Mouse (Mus musculus) heart, adult 9 months (tissue): ENCODE data around the gene Cactin.

Experiments used
- DNase-seq, 2 experiments: peaks; one replicate each; pipeline ENCODE4 v3.0.0; 2022; ENCODE audit warnings: low spot score in 2 of 2

The Cactin gene

DNA sequence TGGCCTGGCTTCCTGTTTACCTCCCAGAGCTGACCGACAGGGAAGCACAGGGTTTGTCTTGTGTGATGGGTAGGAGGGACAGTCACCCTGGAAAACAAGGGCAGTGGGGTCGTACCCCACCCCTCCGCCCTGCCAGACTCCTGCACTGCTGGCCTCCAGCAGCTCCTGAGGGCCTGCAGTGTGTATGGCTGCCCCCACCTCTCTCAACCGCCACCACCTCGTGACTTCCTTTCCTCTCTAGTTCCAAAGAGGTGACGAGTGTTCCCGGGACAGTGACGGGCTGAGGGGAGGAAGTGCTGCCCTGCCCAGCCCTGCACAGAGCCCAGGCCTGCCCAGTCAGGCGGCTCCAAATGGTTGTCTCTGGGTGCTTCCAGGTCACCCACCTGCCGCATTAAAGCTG is 23.1 kb upstream of the Cactin start:
- peak; percentile 71 to 82 for DNase-seq

DNA sequence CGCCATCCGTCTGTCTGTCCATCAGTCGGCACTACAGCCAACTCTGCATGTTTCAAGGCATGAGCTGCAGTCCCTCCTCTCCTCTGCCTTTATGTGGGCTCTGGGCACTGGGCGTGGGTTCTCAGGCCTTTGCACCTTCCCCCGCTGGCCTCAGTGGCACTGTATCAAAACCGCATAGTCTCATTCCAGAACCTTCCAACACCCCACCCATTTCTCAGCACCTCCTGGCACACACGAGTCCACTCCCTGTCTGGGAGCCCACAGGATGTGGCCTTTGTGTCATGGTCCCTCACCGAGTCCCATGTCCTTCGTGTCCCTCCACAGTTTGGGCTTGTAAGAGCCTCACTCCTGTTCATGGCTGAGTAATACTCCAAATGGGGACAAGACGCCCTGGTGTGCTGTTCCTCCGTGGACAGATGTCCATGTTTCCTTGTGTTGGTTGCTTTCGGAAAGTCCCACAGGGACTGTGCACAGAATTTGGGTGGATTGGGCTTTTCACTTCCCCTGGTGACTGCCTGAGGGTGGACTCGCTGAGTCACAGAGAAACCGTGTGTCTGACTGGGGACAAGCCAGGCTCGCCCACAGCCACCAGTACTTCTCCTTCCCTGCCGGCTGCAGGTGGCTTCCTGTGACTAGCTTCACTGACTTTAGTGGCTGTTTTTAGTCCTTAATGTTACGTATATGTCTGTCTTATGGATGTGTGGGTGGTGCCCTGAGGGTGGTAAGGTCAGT is 22.4 kb upstream of the Cactin start:
- DNase-seq, result peak in 1 of 2 experiments; percentile 59

DNA sequence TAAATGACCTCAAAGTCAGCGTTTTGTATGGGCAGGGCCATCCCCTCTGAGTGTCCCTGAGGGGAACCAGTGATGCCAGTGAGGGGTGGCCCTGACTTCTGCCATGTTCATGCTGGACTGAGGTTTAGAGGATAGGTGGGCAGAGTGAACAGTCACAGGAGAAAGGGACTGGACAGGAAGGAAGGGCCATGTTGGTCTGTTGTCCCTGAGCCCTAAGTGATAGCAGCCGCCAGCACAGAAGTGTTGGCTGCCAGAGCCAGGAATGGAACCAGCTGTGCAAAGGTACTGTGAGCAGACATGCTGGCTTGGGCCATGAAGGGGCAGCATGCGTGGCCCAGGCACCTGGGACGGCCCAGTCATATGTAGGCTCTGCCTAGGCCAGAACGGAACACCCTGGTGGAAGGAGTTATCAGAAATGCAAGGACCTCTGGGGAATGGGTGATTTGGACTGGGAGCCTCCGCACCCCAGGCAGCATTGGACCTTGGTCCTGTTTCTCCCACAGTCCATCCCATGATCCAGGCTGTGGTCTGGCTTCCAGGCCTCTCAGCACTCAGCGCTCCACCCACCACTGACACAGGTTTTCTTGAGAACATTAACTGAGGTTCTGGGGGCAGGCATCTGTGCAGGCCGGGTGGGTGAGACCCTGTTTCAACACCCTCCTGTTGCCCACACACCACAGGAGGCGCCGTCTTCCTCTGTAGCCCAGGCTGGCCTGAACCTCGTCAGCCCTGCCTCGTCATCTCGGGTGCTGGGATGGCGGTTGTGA is 21.1 kb upstream of the Cactin start:
- no peak for DNase-seq

DNA sequence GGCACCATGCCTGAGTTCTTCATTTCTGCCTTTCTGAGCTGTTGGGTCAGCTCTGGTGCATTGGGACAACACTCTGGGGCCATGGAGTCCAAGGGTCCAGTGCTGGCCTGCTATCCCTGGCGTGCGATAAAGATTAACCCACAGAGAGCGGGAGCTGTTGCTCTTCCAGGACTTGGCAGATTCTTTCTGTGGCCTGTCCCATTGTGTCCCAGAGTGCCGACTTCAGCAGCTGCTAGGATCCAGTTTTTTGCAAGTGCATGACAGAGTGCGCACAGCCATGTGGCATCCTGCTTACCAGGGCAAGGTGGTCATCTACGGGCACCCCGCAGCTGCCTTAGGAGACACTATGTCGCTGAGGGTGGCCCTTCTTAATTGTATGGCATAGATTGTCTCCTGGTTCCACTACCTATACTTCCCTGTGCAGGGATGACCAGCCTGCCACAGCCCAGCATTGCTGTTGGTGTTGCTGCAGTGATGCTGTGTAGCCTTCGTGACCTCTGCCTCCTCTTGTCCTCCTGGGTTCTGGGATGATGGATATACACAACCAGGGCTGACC is 20.5 kb upstream of the Cactin start:
- DNase-seq, result no peak

DNA sequence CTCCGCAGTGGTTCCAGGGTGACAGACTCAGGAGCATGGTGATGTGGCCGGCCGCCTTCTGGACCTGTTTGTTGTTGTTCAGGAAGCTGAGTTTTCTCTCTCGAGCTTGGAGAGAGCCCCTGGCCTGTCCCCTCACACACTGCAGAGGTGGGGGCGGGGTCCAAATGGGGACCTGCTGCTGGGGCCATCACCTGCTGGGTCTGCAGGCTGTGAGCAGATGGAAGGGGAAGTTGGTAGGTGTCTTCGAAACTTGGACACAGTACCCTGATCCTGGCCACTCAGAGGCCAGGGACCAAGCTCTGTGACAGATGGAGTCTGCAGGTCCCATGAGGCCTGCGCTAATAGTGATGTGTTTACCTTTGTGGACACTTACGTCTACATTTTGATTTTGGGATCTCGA is 19.6 kb upstream of the Cactin start:
- no peak for DNase-seq

DNA sequence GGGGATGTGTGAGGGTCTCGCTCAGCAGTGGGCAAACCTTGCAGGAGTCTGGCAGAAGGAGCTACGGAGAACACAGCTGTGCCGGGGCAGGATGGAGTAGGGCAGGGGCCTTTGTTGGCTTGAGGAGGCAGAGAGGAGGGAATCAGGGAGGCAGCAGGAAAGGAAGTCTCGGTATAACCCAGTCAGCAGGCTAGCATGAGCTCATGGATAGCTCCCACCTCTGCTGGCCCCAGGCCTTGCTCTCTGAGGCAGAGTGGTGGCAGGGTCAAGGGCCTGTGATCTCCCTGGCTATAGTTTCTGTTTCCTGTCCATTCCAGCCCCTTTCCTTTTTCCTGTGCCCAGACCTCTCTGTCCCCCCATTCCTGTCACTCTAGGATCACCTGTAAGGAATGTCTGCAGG is 18.6 kb upstream of the Cactin start:
- DNase-seq, result no peak

DNA sequence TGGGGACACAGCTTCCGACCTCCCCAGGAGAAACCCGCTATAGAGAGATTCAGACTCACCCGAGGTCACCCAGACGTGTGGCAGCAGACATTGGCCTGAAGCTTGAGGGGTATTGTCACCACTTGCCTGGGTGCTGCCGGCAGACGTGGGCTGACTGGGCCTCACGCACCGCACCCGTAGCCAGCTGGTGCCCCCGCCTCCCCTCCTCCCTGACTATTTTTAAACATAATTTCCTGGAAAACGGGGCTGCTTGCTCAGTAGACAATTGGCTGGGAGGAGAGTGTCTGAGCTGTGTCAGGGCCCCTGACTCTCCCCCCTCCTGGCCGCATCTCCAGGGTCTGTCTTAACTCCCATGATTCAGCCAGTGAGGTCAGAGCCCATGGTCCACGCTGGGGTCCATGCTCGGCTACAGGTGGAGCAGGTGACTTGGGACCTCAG is 18.1 kb upstream of the Cactin start:
- DNase-seq, result no peak

DNA sequence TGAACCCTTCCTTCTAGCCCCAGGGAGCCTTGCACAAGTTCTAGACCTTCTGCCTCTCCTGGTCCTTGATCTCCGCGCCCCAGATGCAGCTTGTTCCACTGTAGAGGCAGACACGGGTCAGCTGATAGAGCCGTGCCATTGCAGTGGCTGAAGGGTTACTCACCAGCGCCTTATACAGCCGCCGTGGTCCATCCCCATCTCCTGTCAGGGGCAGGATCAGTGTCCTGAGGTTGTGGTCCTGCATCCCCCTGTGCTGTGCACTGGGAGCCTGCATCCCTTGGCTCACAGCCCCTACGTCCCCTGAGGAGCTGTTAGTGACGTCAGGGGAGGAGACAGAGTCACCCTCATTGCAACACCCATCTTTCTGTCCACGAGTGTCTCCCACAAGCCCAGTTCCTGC is 17.6 kb upstream of the Cactin start:
- no peak for DNase-seq

DNA sequence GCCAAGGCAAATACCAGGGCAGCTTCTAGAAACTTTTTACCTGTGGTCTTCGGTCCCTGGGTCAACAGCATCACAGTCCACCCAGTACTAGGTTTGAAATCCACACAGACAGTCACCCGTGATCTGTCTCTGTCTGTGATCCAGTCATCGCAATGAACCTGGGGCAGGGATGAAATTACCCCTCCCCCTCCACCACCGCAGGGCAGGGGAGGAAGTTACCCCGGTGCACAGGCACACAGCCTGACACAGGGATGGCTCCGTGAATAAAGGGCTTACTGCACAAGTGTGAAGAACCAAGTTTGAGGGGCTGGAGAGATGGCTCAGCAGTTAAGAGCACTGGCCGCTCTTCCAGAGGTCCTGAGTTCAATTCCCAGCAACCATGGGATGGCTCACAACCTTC is 17.1 kb upstream of the Cactin start:
- no peak for DNase-seq

DNA sequence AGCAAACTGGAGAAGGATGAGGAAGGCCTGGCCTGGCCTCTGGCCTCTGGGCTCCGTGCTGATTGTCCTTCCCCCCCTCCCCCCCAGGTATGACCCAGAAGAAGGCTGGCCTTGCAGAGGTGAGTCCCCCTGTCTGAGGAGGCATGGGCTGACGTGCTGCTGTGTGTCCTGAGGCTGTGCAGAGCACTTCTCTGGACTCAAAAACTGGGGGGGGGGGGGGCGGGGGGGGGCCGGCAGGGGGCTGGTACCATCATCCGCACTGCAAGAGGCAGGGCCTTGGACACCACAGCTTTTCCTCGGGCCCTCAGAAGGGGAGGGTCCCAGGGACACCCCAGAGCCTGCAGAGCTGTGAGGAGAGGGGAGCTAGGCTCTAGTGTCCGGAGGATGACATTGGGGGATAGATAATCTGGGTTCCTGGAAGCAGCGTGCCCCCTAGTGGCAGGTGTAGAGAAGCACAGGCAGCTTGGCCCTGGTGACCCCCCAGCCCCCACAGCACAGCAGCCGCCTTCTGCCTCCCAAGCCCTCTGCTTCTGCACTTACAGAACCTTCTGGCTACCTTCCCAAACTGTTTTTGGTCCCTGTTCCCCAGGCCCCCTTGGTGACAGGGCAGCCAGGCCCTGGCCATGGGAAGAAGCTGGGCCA is 16.2 kb upstream of the Cactin start:
- no peak for DNase-seq

DNA sequence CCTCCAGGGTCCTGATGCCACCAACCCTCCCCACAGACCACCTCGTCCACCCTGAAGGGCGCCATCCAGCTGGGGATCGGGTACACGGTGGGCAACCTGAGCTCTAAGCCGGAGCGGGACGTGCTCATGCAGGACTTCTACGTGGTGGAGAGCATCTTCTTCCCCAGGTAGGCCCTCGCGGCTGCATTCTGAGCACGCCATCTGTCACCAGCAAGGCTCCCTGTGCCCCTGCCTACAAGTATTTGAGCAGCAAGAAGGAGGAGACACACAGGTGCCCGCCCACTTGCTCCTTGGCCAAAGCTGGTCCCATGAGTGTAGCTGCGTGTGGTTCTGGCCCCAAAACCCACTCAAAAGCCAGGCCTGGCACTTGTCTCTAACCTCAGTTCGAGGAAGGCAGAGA is 15.2 kb upstream of the Cactin start:
- no peak for DNase-seq

DNA sequence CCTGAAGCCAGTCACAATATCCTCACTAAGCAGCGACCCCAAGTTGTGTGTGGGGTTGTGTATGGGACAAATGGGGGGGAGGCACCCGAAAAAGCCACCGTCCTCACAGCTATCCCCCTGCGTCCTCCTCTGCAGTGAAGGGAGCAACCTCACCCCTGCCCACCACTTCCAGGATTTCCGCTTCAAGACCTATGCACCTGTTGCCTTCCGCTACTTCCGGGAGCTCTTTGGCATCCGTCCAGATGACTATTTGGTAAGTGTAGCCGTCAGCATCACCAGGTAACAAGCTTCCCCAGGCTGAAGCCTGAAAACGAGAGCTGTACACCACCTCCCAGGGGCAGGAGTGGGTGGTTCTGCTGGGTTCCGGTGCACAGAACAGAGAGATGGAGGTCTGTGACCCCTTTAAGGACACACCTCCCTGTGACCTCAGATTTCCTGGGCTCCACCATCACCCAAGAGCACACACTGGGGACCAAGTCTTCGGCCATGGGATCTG is 14.7 kb upstream of the Cactin start:
- DNase-seq, result no peak

DNA sequence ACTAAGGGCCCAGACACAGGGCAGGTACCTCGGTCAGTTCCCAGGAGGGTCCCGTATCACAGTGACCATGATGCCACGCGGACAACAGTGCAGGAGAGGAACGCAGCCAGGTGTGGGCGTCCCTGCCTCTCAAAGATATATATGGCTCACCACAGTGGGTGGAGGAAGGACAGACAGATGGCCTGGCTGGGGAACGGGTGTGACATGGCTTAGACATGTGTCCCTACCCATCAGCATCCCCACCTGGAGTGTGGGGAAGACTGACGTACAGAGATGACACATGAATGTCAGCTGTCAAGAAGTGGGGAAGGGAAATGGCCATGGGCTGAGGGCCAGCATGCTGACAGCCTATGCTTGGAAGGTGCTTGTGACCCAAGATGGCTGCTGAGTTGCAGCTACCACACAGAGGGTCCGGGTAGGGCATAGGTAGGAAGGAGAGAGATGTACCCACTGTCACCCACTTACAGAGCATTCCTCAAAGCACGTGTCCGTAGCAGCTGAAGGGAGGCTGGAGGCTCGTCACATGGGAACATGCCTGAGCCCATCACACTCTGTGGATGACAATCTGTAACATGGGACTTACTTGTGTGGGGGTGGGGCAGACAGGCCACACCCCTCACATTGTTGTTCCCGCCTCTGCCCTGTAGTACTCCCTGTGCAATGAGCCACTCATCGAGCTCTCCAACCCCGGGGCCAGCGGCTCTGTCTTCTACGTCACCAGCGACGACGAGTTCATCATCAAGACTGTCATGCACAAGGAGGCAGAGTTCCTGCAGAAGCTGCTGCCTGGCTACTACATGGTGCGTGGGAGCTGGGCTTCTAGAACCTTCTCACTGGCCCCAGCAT is 13.8 kb upstream of the Cactin start:
- no peak for DNase-seq

DNA sequence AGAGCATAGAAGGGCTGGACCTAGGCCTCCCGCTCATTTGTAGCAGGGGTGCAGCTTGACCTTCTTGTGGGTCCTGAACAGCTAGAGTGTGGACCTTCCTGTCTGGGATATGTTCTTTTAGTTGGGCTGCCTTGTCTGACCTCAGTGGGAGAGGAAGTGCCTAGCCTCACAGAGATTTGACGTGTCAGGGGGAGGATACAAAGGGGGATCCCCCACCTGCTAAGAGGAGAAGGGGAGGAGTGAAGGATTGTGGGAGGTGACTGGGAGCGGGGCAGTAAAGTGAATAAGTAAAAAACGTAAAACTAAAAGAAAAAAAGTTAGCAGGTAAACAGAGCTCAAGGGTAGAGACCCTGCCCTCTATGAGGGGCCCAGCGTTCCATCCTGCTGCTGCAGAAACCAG is 11.3 kb upstream of the Cactin start:
- DNase-seq, result no peak

DNA sequence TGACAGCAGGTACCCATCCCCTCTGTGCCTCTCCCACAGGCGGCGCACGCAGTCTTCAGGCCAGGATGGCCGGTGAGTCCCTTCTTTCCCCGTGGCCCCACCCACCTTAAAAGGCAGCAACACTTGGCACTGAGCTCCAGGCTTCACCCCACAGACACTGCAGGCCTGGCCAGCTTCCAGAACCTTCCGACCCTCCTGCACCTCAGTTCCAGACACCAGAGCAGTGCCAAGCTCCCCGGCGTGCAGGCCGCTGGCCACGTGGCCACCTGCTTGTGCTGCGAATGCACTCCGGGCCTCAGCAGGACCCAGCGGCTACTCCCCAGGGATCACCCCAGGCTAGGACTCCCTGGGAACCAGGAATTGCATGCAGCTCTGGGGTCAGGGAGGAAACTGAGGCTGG is 7.3 kb upstream of the Cactin start:
- no peak for DNase-seq

DNA sequence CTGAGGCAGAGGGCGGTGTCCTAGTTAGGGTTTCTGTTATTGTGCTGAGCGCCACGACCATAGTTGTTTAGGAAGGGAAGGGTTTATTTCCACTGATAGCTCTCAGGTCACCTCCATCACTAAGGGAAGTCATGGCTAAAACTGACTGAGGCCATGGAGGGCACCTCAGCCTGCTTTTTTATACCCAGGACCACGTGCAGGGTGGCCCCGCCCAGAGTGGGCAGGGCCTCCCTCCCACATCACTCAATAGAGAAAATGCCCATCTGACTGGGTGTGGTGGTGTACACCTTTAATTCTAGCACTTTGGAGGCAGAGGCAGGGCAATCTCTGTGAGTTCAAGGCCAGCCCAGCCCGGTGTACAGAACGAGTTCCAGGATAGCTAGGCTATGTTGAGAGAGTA is 6.7 kb upstream of the Cactin start:
- no peak for DNase-seq

DNA sequence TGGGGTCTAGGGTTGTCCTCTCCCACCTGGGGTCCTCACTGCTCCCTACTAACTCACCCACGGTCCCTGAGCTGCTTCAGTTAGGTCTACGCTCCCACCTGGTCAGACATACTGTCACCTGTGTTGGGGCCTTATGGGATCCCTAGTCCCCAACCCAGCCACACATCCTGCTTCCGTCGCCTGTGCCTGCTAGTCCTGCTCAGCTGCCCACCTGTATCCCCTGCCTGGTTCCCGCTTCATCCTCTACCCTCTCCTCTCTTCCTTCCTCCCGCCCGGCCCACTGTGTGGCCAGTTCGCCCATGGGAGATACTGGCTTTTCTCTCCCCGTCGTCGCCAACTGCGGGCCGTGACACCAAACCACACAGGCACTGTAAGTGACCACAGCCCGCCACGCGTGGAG is 5.3 kb upstream of the Cactin start:
- no peak for DNase-seq

DNA sequence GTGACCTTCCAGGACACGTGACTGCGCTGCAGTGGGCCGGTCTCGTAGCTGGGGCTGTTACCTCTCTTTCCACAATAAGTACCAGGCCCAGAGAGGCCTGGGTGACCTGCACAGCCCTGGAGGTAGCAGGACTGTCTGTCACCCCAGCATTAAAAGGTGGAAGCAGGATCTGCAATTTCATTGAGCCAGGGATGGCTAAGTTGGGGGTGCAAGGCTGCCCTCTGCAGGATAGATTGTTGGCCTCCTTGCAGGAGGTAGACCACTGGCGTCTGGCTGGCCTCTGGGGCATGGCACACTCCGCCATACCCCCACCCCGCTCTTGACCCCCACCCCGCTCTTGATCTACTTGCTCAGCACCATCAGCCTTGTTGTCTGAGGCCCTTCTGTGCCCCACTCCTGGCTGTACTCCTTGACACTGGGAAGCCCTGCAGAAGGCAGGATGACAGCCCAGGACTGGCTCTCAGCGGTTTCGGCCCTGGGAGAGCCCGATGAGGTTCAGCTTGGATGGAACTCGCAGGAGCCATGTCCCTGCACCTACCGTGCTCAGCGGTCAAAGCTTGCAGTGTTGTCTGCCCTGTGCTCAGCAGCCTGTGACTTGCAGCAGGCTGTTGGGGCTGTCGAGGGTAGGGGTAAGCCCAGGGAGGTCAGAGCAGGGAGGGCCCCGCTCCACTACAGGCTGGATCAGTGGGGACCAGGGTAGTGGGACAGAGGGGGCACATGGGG is 4.4 kb upstream of the Cactin start:
- no peak for DNase-seq

DNA sequence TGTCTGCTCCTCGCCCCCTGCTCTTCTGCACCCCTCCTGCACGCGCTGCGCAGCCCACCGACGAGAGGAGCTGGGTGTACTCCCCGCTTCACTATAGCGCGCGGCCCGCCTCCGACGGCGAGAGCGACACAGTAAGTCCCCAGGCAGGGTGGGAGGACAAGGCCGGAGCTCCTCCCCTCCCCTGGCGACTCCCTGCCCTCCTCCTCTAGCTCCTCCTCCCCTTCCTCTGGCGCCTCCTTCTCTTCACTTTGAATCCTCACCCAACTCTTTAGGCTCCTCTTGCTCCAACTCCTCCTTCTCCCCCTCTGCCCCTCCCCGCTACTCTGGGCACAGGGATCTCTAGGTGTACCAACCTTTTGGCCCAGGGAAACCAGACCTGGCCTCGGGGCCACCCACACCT is 3.6 kb upstream of the Cactin start:
- no peak for DNase-seq

DNA sequence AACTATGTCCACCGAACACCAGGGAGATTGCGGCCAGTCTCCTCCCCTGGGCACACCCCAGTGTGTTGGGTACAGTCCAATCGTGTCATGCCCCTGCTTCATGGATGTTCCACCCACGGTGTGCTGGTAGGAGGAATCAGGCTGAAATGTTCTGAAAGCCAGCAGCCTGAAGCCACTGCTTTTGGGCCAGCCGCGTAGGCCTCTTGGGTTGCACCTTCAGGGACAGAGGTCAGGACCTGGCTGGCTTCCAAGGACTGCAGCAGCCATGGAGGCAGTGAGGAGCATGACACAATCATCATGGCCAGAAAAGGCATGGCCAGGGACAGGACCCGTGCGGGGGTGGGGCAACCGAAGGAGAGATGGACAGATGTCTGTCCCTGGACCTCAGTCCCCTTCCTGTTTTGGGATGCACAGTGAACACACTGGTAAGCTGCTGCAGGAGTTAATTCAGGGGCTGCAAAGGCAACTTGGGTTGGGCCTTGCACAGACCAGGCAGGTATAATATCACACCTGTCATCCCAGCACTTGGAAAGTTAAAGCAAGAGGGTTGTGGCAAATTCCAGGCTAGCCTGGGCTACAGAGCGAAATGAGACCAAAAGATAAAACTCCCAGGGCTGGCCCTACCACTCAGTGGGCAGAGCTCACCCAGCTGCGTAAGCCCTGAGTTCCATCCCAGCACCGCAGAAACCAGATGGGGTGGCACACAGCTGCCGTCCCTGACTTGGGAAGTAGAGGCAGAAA is 2.1 kb upstream of the Cactin start:
- DNase-seq, result no peak
